14 mouse cellular contexts compared by ENCODE assay signal in the genomic region with DNA sequence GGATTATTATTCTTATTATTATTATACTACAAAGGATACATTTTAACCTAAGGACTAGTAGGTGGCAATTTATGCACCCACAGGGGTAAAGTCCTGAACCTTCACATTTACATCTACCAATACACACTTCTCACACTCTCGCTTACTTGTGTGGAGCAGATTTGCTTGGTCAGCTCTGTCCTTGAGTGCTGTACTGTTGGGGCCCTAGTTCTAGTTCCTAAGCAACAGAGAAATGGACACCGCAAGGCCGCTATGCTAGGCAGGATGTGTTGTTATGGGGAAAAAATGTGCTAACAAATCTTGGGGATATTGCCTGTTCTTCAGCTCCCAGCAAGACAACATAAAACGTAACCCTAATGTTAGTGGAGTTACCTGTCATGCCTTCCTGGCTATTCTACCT.
"Had no signal": no experiment of that assay in that cellular context is flagged by ENCODE, and none has a peak within 500 bp of the region (broad histone marks: within the 10 kb centered on the region; RNA-seq: fewer than 3 reads in every experiment).

No protein-coding gene starts in this region.

- H3K27me3 ChIP-seq: limb, embryonic 13.5 days; midbrain, embryonic 15.5 days; neural tube, embryonic 13.5 days; stomach, embryonic 15.5 days had no signal

- H3K4me2 ChIP-seq: limb, embryonic 13.5 days; midbrain, embryonic 15.5 days; neural tube, embryonic 13.5 days; stomach, embryonic 15.5 days had no signal

- H3K36me3 ChIP-seq: midbrain, embryonic 15.5 days had no signal

- H3K4me1 ChIP-seq: midbrain, embryonic 10.5 days; midbrain, embryonic 15.5 days; neural tube, embryonic 13.5 days had no signal

- ATAC-seq: midbrain, embryonic 15.5 days had no signal

- H3K9me3 ChIP-seq: limb, embryonic 13.5 days; midbrain, embryonic 10.5 days; midbrain, embryonic 15.5 days; neural tube, embryonic 13.5 days; stomach, embryonic 15.5 days had no signal

- DNase-seq: kidney, postnatal 10 days; left cerebral cortex, postnatal 4 days; lung, adult 18-20 months; retina, postnatal 1 day; right cerebral cortex, postnatal 4 days; spleen, adult 18-20 months; thymus, adult 2 months; thymus, postnatal 25 days had no signal

- H3K4me3 ChIP-seq: limb, embryonic 13.5 days; midbrain, embryonic 10.5 days; midbrain, embryonic 15.5 days; neural tube, embryonic 13.5 days; stomach, embryonic 15.5 days had no signal

- H3K9ac ChIP-seq: limb, embryonic 13.5 days; liver, embryonic 14.5 days; midbrain, embryonic 15.5 days; neural tube, embryonic 13.5 days; stomach, embryonic 15.5 days had no signal

- H3K27ac ChIP-seq: limb, embryonic 13.5 days; liver, embryonic 14.5 days; midbrain, embryonic 10.5 days; midbrain, embryonic 15.5 days; neural tube, embryonic 13.5 days; stomach, embryonic 15.5 days had no signal
